ENCODE assay signal across 8 mouse cellular contexts in genomic region chrX:94865531-94866502, GRCm38 (mm10).
DNase-seq lines count a peak whose midpoint lies in the region; ATAC-seq and TF ChIP-seq lines count a peak whose summit lies in the region.

No protein-coding gene starts in this region.

- H3K4me3 ChIP-seq in bone marrow macrophage, adult 2 months (ENCODE audit: insufficient read depth, low read length), result peak overlapping the region; percentile 52
- H3K4me3 ChIP-seq in embryonic fibroblast, embryonic 13.5 days (ENCODE audit: insufficient read depth, low read length), result peak overlapping the region; percentile 26; the same call in 1 of the 2 replicates
- H3K4me3 ChIP-seq in kidney, embryonic 14.5 days (ENCODE audit: low read length), result peak overlapping the region; percentile 34
- peak overlapping the region; percentile 39 for H3K4me3 ChIP-seq in limb, embryonic 15.5 days

- TF ChIP-seq CTCF in bone marrow macrophage, adult 2 months (IDR thresholded peaks at IDR 0.05; ENCODE audit: low read depth, low read length), result peak; percentile 69
- peak; percentile 88 for TF ChIP-seq CTCF in embryonic fibroblast, embryonic 13.5 days (IDR thresholded peaks at IDR 0.05; ENCODE audit: borderline replicate concordance, insufficient read depth, low read length)

- 21% methylated on average over 16 of the region's 18 CpGs for WGBS in kidney, embryonic 14.5 days
- 20% methylated on average over 17 of the region's 18 CpGs for WGBS in limb, embryonic 15.5 days

- no peak for TF ChIP-seq POLR2A in bone marrow macrophage, adult 2 months (IDR thresholded peaks at IDR 0.05; ENCODE audit: borderline replicate concordance, low read depth, low read length)
- TF ChIP-seq POLR2A in embryonic fibroblast, embryonic 13.5 days (IDR thresholded peaks at IDR 0.05; ENCODE audit: low read depth, low read length), result peak; percentile 57

- no peaks in the 10 kb centered on the region for H3K9me3 ChIP-seq in kidney, embryonic 14.5 days (ENCODE audit: control insufficient read depth, low read length)
- no peaks in the 10 kb centered on the region for H3K9me3 ChIP-seq in limb, embryonic 15.5 days

- H3K27me3 ChIP-seq in kidney, embryonic 14.5 days (ENCODE audit: control insufficient read depth, insufficient read depth, low read length), result no peaks in the 10 kb centered on the region
- no peaks in the 10 kb centered on the region for H3K27me3 ChIP-seq in limb, embryonic 15.5 days

- peak; percentile 100 for ATAC-seq in kidney, embryonic 14.5 days (ENCODE audit: low FRiP score, low TSS enrichment)
- peak; percentile 98 for ATAC-seq in limb, embryonic 15.5 days (ENCODE audit: insufficient number of reproducible peaks, low FRiP score, low TSS enrichment, low read depth)
- ATAC-seq in monocyte, adult 5-6 weeks (replicated peaks; ENCODE audit: insufficient number of reproducible peaks, low FRiP score, low TSS enrichment, poor library complexity, severe bottlenecking), result peak; percentile 98

- no peak overlapping the region for H3K27ac ChIP-seq in bone marrow macrophage, adult 2 months (ENCODE audit: insufficient read depth, low read depth, low read length)
- H3K27ac ChIP-seq in embryonic fibroblast, embryonic 13.5 days (ENCODE audit: insufficient read depth, low read length), result no peak overlapping the region
- H3K27ac ChIP-seq in kidney, embryonic 14.5 days (ENCODE audit: low read depth, low read length), result no peak overlapping the region; the same call in 1 of the 2 replicates
- H3K27ac ChIP-seq in limb, embryonic 15.5 days, result peak overlapping the region; percentile 27; the same call in 1 of the 2 replicates

- no peaks in the 10 kb centered on the region for H3K4me1 ChIP-seq in bone marrow macrophage, adult 2 months (ENCODE audit: control insufficient read depth, insufficient read depth, low read length)
- no peaks in the 10 kb centered on the region for H3K4me1 ChIP-seq in embryonic fibroblast, embryonic 13.5 days (ENCODE audit: control insufficient read depth, insufficient read depth, low read length)
- no peaks in the 10 kb centered on the region for H3K4me1 ChIP-seq in kidney, embryonic 14.5 days (ENCODE audit: control insufficient read depth, insufficient read depth, low read length)
- H3K4me1 ChIP-seq in limb, embryonic 15.5 days, result no peaks in the 10 kb centered on the region

- peak; percentile 91 for DNase-seq in A20 (ENCODE audit: low read depth, low spot score)
- peak; percentile 80 to 82 for DNase-seq in heart, adult 9 months (ENCODE audit: low spot score in 2 of 2)
- DNase-seq in spleen, postnatal 4 days (ENCODE audit: low spot score in 2 of 2), result peak; percentile 93 to 97

- H3K9ac ChIP-seq in kidney, embryonic 14.5 days (ENCODE audit: low read depth, low read length), result peak overlapping the region; percentile 42; the same call in 1 of the 2 replicates
- peak overlapping the region; percentile 26; the same call in 1 of the 2 replicates for H3K9ac ChIP-seq in limb, embryonic 15.5 days

- no peaks in the 10 kb centered on the region for H3K36me3 ChIP-seq in kidney, embryonic 14.5 days (ENCODE audit: control insufficient read depth, insufficient read depth, low read length)
- H3K36me3 ChIP-seq in limb, embryonic 15.5 days, result no peaks in the 10 kb centered on the region

- peak overlapping the region; percentile 53 for H3K4me2 ChIP-seq in kidney, embryonic 14.5 days (replicated peaks; ENCODE audit: low read depth, low read length)
- peak overlapping the region; percentile 59 for H3K4me2 ChIP-seq in limb, embryonic 15.5 days
